Mouse (Mus musculus) monocyte, adult 5-6 weeks (primary cell): Measurements from ENCODE around the gene Macc1. TPM values are rescaled to one million over a fixed set of nuclear protein-coding genes. Genes with fewer than 3 reads are reported as not detected.

ENCODE experiments used
- ATAC-seq: fragments of 153-309, 156-312 bp; replicated peaks from 2 replicates; pipeline ENCODE4 v1.8.0; 2017; ENCODE audit warnings: mild to moderate bottlenecking; ENCODE audit not compliant: low TSS enrichment, insufficient number of reproducible peaks, severe bottlenecking, poor library complexity, low FRiP score
- total RNA-seq: library from RNA; stranded (forward); fragments of 200-1000, 200-491, 200-594 nt; gene quantifications from 3 replicates; pipeline ENCODE4 v1.2.3, GENCODE M21; 2017

Macc1 gene
- total RNA-seq, 1 experiment from 2014 or later = not detected

DNA sequence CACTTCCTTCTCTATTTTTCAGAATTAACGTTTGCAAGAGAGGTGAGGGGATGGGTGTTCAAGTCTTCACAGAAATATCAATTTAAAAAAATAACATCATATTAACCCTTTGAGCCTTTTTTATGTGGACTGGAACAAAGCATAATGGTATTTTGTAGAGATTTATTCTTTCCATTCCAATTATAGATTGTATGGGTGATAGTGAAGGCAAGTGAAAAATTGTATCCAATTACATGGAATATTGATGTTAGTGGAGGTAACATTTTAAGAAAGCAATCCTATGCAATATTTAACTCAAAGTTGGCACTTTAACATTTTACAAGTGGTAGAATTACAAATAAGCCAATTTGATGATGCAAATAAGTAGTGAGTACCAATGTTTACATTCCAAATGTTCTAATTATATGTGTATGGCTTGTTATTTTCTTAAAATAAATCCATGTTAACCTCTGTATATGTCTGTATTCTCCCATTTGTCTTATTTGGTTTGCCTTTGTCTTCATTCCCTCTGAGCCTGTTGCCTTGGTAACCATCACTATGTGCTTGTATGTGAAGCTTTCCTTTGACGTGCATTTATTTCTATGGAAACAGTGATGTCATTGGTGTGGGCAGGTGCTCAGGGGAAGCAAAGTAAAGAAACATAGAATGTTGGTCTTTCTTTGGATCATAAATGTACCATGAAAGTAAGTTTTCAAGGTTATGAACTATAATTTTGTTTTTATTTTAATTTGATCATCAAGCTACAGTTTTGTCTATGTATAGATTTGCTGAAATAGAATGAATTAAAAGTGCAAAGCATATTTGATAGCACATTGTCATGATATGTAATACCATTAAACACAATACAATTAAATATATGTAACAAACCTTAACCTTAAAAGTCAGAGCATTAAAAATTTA, 150.2 kb downstream of the Macc1 start:
- ATAC-seq = no peak

DNA sequence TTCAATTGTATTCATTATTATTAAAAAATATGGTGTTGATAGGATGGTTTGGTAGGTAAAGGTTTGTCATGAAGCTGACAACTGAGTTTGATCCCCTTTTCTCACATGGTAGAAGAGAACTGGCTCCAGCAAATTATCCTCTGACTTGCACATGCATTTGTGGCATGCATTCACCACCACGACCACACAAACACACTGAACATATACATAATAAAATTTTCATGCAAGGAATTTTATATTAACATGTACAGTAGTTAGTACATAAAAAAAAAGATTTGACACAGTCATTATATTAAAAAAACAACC, 150.8 kb downstream of the Macc1 start:
- no peak for ATAC-seq

DNA sequence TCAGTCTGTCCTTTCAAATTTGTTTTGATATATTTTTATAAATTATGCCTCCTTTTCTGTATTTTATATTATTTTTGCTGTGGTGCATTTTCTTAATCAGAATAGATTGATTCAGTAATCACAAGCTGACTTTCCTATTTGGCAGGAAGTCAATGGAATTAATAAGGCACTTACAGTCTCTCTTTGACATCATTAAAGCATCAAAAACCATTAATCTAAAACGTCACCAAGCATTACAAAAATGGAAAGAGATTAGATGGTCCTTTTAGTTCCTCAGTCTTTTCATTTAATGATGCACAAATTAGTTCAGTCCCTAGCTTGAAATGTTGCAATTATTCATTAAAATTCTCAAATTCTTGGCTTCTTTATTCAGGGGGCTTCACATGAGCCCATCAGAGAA, 153.6 kb downstream of the Macc1 start:
- no peak for ATAC-seq

DNA sequence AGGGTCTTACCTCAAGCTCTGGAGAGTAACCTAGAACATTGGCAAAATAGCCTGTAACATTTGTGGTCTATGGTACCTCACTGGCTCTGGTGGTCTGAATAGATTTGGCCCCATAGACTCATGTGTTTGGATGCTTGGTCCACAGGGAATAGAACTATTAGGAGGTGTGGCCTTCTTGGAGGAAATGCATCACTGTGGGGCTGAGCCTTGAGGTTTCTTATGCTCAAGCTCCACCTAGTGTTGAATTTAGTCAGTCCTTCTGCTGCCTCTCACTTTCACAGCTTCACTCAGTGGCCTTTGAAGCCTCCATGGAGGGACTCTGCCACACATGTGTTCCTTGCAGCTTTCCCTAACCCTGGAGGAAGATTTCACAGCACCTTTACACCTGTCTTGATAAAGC, 156.2 kb downstream of the Macc1 start:
- peak; percentile 56; the same call in 1 of the 2 replicates for ATAC-seq

DNA sequence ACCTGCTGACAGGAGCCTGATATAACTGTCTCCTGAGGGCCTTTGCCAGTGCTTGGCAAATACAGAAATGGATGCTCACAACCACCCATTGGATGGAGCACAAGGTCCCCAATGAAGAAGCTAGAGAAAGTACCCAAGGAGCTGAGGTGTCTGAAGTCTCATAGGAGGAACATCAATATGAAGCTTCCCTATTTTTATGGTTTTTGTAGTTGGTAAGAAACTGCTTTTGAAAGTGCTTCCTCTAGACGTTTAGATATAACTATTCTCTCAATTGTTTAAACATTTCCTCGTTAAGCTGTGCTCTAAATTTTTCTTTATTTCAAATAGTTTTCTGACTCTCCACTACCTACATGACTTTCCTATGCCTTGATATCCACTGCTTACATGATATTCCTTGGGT, 169.2 kb downstream of the Macc1 start:
- no peak for ATAC-seq

DNA sequence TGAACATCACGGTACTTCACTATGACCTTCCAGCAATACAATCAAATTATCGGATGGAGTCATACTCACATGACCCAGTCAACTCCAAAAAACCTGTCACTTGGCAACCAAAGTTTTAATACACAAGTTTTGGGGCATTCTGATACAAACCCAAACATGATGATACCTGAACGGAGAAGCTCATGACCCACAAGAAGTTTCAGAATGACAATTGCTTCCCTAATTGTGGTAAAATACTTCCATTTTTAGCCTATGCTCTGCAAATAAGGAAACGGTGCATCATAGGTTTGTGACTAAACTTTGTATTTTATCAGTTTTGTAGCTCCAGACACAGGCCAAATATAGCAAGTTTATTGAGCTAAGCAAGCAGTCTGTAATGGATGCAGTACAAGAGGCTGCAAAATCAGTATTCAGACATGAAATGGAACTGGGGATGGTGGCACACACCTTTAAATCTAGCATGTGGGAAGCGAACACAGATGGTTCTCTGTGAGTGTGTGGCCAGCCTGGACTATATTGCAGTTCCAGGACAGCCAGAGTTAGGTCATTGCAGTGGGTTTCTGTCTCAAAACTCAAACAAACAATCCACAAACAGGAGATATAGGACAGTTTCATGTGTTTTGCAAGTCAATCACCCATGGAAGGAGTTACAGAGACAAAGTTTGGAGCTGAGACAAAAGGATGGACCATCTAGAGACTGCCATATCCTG, 170.0 kb downstream of the Macc1 start:
- ATAC-seq = peak; percentile 93

DNA sequence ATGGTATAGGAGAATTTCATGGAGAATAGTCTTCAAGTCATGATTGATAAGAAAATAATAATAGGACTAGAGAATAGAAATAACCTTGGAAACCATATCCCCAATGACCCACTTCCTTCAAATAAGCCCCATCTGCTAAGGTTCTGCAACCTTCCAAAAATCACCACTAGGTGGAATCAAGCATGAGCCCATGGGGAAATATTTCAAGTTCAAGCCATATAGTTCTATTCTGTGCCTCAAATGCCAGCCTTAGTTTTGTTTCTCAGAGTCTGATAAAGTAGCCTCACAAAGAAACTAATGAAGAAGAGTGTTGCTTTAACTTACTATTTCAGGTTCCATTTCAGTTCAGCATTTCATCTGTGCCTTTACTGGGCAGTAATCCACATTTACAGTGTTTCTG, 197.1 kb downstream of the Macc1 start:
- ATAC-seq = no peak

Other genes starting within 250 kb of the Macc1 start
- gene Itgb8, start 75.5 kb upstream of the Macc1 start, total RNA-seq = under 0.01 TPM in 1 of 3 replicates, not detected in the others